Mouse (Mus musculus) heart, postnatal 0 days (tissue): ENCODE measurements at regions not wholly inside any gene's neighbourhood (a gene's known extent, or its start where the extent isn't known, plus 50 kb on each side); places are given as distances from the start of the nearest gene placed in this dataset.

Experiments
- CTCF ChIP-seq: IDR thresholded peaks from 2 replicates; pipeline ENCODE4 v1.5.1; 2016; ENCODE audit warnings: antibody characterized with exemption, control low read depth, low read depth
- EP300 ChIP-seq: IDR thresholded peaks from 2 replicates; pipeline ENCODE4 v1.6.1; 2016; ENCODE audit warnings: antibody characterized with exemption, low read depth

DNA sequence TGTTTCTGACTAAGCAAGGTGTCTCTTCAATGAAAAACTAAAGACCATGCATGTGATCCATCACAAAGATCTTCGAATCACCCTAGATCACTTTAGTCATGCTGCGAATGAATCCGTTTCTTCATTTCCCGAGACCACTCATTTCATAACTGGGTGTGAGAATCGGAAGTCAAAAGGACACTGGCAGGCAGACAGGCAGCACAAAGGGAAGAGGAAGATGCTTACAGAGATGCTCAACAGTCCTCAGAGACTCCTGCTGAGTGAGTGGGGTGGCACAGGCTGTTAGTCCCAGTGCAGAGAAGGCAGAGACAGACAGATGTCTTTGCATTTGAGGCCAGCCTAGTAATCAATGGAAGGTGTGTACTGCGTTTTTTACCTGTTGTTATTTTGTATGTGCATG lies 155.6 kb upstream of the Jmjd1c start:
- TF ChIP-seq CTCF, result no peak
- TF ChIP-seq EP300, result no peak
